Mouse (Mus musculus) hindbrain, postnatal 0 days (tissue): ENCODE measurements around the gene Kcnj8. TPM values are rescaled to one million over a fixed set of nuclear protein-coding genes. Genes with fewer than 3 reads are reported as not detected.

Experiments used
- ATAC-seq: fragments of 200-750 bp; cut with Nextera tagmentation; 2 replicates; pipeline ENCODE4 v1.8.0; 2017; ENCODE audit warnings: mild to moderate bottlenecking, moderate TSS enrichment, moderate library complexity
- DNase-seq: peaks from one replicate; pipeline ENCODE4 v3.0.0-alpha.2; 2015; ENCODE audit warnings: low spot score
- H3K27ac ChIP-seq: fragments of 300-500 bp; sonication (generic); 2 replicates; pipeline ENCODE4 v1.5.1; 2014; ENCODE audit warnings: mild to moderate bottlenecking
- H3K27me3 ChIP-seq: fragments of 300-500 bp; sonication (generic); 2 replicates; pipeline ENCODE4 v1.6.1; 2014; ENCODE audit warnings: low read length, mixed read lengths; ENCODE audit not compliant: insufficient read depth
- H3K36me3 ChIP-seq: fragments of 300-500 bp; sonication (generic); 2 replicates; pipeline ENCODE4 v1.6.1; 2014; ENCODE audit warnings: low read length, mixed read lengths; ENCODE audit not compliant: insufficient read depth
- H3K4me1 ChIP-seq: fragments of 300-500 bp; sonication (generic); 2 replicates; pipeline ENCODE4 v1.6.1; 2014; ENCODE audit warnings: antibody characterized with exemption, low read length, mixed read lengths; ENCODE audit not compliant: insufficient read depth
- H3K4me2 ChIP-seq: fragments of 300-500 bp; sonication (generic); 2 replicates; pipeline ENCODE4 v1.6.1; 2014; ENCODE audit warnings: low read depth, mild to moderate bottlenecking, low read length, moderate library complexity, mixed read lengths
- H3K4me3 ChIP-seq: fragments of 300-500 bp; sonication (generic); 2 replicates; pipeline ENCODE4 v1.5.1; 2014; ENCODE audit warnings: low read length
- H3K9ac ChIP-seq: fragments of 300-500 bp; sonication (generic); replicated peaks from 2 replicates; pipeline ENCODE4 v1.6.1; 2014; ENCODE audit warnings: mild to moderate bottlenecking, low read length, moderate library complexity, mixed read lengths
- H3K9me3 ChIP-seq: fragments of 300-500 bp; sonication (generic); 2 replicates; pipeline ENCODE4 v1.6.1; 2016; ENCODE audit warnings: low read length, mixed read lengths
- CTCF ChIP-seq: IDR thresholded peaks from 2 replicates; pipeline ENCODE4 v1.5.1; 2016; ENCODE audit warnings: antibody characterized with exemption, control low read depth, low read depth
- WGBS: fragments of 180-500 bp; shearing (Covaris S2); extraction: QIAGEN DNeasy Blood & Tissue Kit; methylation state at CpG from one replicate; pipeline ENCODE4 v1.1.7; 2014; 5-methylcytosine and 5-hydroxymethylcytosine counted together
- polyA plus RNA-seq: library from polyadenylated mRNA; unstranded; fragments of >200 nt; fragmentation: Nextera tagmentation; extraction: Ambion mirVana; gene quantifications from 2 replicates; pipeline ENCODE4 v1.2.1, GENCODE M21; 2015
- total RNA-seq: library from RNA; depleted of rRNA; stranded (reverse); fragments of >200 nt; gene quantifications from 2 replicates; pipeline ENCODE4 v1.2.3, GENCODE M21; 2014

Kcnj8 gene
- total and polyA plus RNA-seq, 2 experiments from 2014 or later: 7.7 to 10.1 TPM

- no peak overlapping the region for H3K27ac ChIP-seq
- no peak overlapping the region for H3K4me3 ChIP-seq
- WGBS: 91% methylated on average over 5 of the region's 5 CpGs
- DNase-seq: no peak
- no peak for TF ChIP-seq CTCF
- no peaks in the 10 kb centered on the region for H3K9me3 ChIP-seq
- ATAC-seq: no peak
- H3K36me3 ChIP-seq: no peaks in the 10 kb centered on the region
- no peak overlapping the region for H3K9ac ChIP-seq
- H3K4me1 ChIP-seq: no peaks in the 10 kb centered on the region
- H3K4me2 ChIP-seq: no peak overlapping the region
- H3K27me3 ChIP-seq: no peaks in the 10 kb centered on the region
These were observed 31.3 kb downstream of the Kcnj8 start for GRCm38 (mm10) chr6:142540131-142540530.

GRCm38 (mm10) chr6:142538503-142538902, 32.9 kb downstream of the Kcnj8 start:
- WGBS: 80% methylated on average over 17 of the region's 17 CpGs
- no peak for TF ChIP-seq CTCF
- ATAC-seq: no peak

DNA sequence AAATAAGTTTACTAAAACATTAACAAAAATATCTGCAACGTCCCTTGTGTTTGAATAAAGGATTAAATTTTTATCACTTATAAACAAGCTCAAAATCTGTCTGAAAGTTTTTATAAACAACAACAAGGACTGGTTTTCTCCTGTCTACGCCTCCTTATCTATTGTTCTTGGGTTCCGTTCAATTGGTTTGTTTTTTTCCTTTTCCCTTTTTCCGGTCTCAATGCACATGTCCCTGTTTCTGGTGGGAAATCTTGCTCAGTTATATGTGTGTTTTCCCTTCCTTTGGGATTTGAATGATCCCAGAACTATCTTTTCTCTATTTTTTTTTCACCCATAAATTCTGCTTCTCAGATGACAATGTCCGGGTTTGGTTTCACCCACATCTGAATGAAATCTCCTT, 38.0 kb downstream of the Kcnj8 start:
- no peak for ATAC-seq
- H3K9ac ChIP-seq: no peak overlapping the region

More at GRCm38 (mm10) chr6:142538503-142538902, 32.9 kb downstream of the Kcnj8 start:
- Histone ChIP-seq H3K36me3 (no peaks in the 10 kb centered on the region), H3K27ac (no peak overlapping the region), H3K4me2 (no peak overlapping the region), H3K27me3 (no peaks in the 10 kb centered on the region), H3K9ac (no peak overlapping the region), H3K9me3 (no peaks in the 10 kb centered on the region), H3K4me1 (no peaks in the 10 kb centered on the region), H3K4me3 (no peak overlapping the region)
- no peak for DNase-seq

DNA sequence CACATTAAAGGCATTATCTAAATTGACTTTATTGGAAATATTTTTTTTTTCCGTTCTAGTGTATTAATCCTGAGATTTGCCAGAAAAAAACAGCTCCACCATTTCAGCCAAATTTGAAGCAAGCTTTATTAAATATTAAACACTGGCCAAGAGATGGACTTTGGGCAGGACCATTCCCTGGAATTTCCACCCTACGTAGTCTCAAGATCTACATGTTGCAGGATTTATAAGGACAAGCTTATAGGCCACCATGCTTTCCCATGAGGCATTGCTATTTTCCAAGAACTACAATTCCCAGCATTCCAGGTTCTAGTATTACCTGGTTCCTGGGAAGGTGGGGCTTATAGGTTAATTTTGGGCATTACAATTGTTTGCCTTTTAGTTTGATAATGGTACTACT, 38.7 kb downstream of the Kcnj8 start:
- no peak overlapping the region for H3K27ac ChIP-seq
- no peaks in the 10 kb centered on the region for H3K27me3 ChIP-seq
- no peak for TF ChIP-seq CTCF
- H3K4me3 ChIP-seq: no peak overlapping the region
- H3K4me2 ChIP-seq: no peak overlapping the region
- no peaks in the 10 kb centered on the region for H3K36me3 ChIP-seq
- ATAC-seq (no peak), DNase-seq (no peak)
- WGBS: 97% methylated on average over 2 of the region's 2 CpGs
- H3K9me3 ChIP-seq: no peaks in the 10 kb centered on the region
- H3K4me1 ChIP-seq: no peaks in the 10 kb centered on the region
- H3K9ac ChIP-seq: no peak overlapping the region

More for the DNA sequence above, 38.0 kb downstream of the Kcnj8 start:
- DNase-seq: no peak
- H3K4me1 ChIP-seq: no peaks in the 10 kb centered on the region
- no peaks in the 10 kb centered on the region for H3K9me3 ChIP-seq
- WGBS: 82% methylated on average over 5 of the region's 5 CpGs
- no peaks in the 10 kb centered on the region for H3K36me3 ChIP-seq
- no peaks in the 10 kb centered on the region for H3K27me3 ChIP-seq
- H3K4me2 ChIP-seq: no peak overlapping the region
- no peak for TF ChIP-seq CTCF
- H3K4me3 ChIP-seq: no peak overlapping the region
- H3K27ac ChIP-seq: no peak overlapping the region

DNA sequence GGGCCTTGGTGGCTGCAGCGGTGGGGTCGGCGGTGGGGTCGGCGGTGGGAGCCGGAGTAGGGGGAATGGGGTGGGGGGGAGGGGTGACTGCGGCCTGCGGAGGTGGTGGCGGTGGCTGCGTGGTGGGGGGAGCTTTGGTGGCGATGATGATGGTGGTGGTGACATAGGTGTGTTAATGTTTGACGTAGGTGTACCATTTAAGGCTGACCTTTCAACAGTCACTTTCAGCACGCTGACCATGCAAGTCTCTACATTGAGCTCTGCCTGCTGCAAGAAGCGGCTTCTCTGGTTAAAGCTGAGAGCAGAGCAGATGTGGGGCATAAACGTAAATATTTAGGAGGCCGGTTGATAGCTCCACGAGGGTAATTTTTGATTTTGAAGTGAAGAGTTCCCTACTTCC, 39.3 kb downstream of the Kcnj8 start:
- 94% methylated on average over 17 of the region's 17 CpGs for WGBS
- ATAC-seq (no peak), DNase-seq (no peak)
- H3K9me3 ChIP-seq: no peaks in the 10 kb centered on the region
- no peaks in the 10 kb centered on the region for H3K36me3 ChIP-seq
- no peak overlapping the region for H3K4me3 ChIP-seq
- no peaks in the 10 kb centered on the region for H3K4me1 ChIP-seq
- H3K9ac ChIP-seq: no peak overlapping the region
- H3K27me3 ChIP-seq: no peaks in the 10 kb centered on the region
- H3K4me2 ChIP-seq: no peak overlapping the region
- H3K27ac ChIP-seq: no peak overlapping the region
- TF ChIP-seq CTCF: no peak

DNA sequence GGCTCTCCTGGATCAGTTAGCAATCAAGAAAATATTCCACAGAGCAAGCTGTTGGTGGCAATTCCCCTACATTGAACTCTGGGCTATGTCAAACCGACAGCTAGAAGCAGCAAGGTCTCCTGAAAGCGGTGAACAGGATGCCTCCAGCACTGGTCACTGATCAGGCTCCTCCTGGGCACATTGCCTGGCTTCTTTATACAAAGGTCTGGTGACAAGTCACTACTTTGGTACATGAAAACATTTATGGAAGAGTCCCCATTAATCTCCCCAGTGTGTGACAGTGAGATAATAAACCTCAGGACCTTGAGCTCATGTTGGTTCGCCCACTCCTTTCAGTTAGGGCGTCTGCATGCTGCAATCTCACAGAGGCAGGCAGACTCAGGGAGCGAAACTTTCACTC, 41.0 kb downstream of the Kcnj8 start:
- no peak for DNase-seq
- H3K9ac ChIP-seq: no peak overlapping the region
- no peak overlapping the region for H3K4me3 ChIP-seq
- H3K9me3 ChIP-seq: no peaks in the 10 kb centered on the region
- H3K27me3 ChIP-seq: no peaks in the 10 kb centered on the region
- no peak for ATAC-seq
- no peak for TF ChIP-seq CTCF
- no peaks in the 10 kb centered on the region for H3K36me3 ChIP-seq
- no peaks in the 10 kb centered on the region for H3K4me1 ChIP-seq
- H3K27ac ChIP-seq: no peak overlapping the region
- H3K4me2 ChIP-seq: no peak overlapping the region
- 68% methylated on average over 5 of the region's 5 CpGs for WGBS

- ATAC-seq: no peak
- no peaks in the 10 kb centered on the region for H3K27me3 ChIP-seq
- no peak overlapping the region for H3K4me3 ChIP-seq
- no peak overlapping the region for H3K4me2 ChIP-seq
- no peaks in the 10 kb centered on the region for H3K4me1 ChIP-seq
- 79% methylated on average over 8 of the region's 8 CpGs for WGBS
- H3K36me3 ChIP-seq: no peaks in the 10 kb centered on the region
- no peak overlapping the region for H3K9ac ChIP-seq
- no peaks in the 10 kb centered on the region for H3K9me3 ChIP-seq
- DNase-seq: no peak
- no peak overlapping the region for H3K27ac ChIP-seq
- no peak for TF ChIP-seq CTCF
These were observed 41.7 kb downstream of the Kcnj8 start for GRCm38 (mm10) chr6:142529680-142530079.
